Mouse (Mus musculus): ENCODE results near the gene Rhox1. TPM values are rescaled to one million over a fixed set of nuclear protein-coding genes. Genes with fewer than 3 reads are reported as not detected.

The Rhox1 gene
- total RNA-seq, 1 experiment, result 3.0 TPM

DNA sequence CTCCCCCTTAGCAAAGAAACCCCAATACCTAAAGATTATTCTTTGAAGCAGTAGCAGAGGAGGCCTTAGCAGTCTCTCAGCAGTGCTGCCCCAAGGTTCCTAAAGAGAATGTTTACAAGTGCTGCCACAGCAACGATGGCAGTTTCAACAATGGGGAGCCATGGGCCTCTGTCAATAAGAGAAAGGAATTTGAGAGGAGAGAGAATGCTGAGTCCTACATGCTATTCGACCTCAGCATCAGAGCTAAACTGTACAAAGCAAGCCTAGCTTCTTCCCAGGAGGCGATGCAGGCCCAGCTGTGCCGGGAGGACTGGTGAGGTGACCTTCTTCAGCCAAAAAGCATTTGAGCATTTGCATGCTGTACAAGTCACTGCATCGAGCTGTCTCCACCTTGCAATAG is 53.3 kb downstream of the Rhox1 start, which contains the start of gene Akap14:
Gene Akap14, minus strand, starts transcription at position 101 of the 400 bp plus-strand sequence.
- Histone ChIP-seq H3K4me3 (ENCODE audit: insufficient read depth in 1 of 2, low read depth in 1 of 2, low read length in 2 of 2, poor library complexity in 1 of 2, severe bottlenecking in 1 of 2) (no peak within 1 kb of the TSS), H3K27ac (ENCODE audit: insufficient read depth, low read depth, low read length, poor library complexity, severe bottlenecking) (no peak within 1 kb of the TSS), H3K9ac (ENCODE audit: insufficient read depth, low read depth, low read length, poor library complexity, severe bottlenecking) (no peak within 1 kb of the TSS), H3K4me1 (ENCODE audit: control insufficient read depth in 2 of 2, insufficient read depth in 2 of 2, low read length in 2 of 2, poor library complexity in 1 of 2) (no peaks in the 10 kb centered on the region), H3K36me3 (ENCODE audit: control insufficient read depth, insufficient read depth, low read length, poor library complexity, severe bottlenecking) (no peaks in the 10 kb centered on the region), H3K9me3 (ENCODE audit: control insufficient read depth, insufficient read depth, low read depth, low read length) (no peaks in the 10 kb centered on the region)
- in situ Hi-C loops (cut with MboI; ENCODE audit: low sequenced_read_pairs in 2 of 2, unreplicated experiment in 2 of 2), result no loop called here
- DNase-seq (ENCODE audit: low read depth, low spot score), result no peak
- TF ChIP-seq ZNF384 (IDR thresholded peaks at IDR 0.05; ENCODE audit: low read depth, low read length) (no peak), ZC3H11A (IDR thresholded peaks at IDR 0.05; ENCODE audit: borderline replicate concordance, low read depth, low read length) (no peak), MAFK (IDR thresholded peaks at IDR 0.05; ENCODE audit: insufficient read depth, low read depth, low read length) (no peak), CHD2 (IDR thresholded peaks at IDR 0.05; ENCODE audit: low read depth, low read length) (no peak), HCFC1 (IDR thresholded peaks at IDR 0.05; ENCODE audit: borderline replicate concordance, insufficient read depth, low read length) (no peak)

DNA sequence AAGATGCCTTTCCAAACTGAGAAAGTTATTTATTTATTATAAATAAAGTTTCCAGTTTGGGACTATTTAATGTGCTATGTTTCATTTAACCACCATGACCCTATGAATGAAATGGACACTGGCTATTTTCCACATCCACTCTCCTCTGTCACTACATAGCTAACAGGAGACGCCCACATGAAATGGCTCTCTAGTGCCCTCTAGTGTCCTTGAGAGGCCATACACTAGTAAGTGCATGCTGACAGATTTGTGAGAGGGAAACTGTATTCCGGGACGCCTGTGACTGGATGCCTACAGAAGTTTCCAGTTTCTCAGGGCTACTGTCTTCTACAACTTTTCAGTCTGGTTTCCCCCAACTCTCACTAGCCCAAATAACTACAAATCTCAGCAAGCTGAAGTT is 55.0 kb downstream of the Rhox1 start:
- Histone ChIP-seq H3K4me3 (ENCODE audit: insufficient read depth in 1 of 2, low read depth in 1 of 2, low read length in 2 of 2, poor library complexity in 1 of 2, severe bottlenecking in 1 of 2) (no peak overlapping the region), H3K36me3 (ENCODE audit: control insufficient read depth, insufficient read depth, low read length, poor library complexity, severe bottlenecking) (no peaks in the 10 kb centered on the region), H3K9ac (ENCODE audit: insufficient read depth, low read depth, low read length, poor library complexity, severe bottlenecking) (no peak overlapping the region), H3K4me1 (ENCODE audit: control insufficient read depth in 2 of 2, insufficient read depth in 2 of 2, low read length in 2 of 2, poor library complexity in 1 of 2) (peaks cover 0 to 3% of the 10 kb centered on the region in 2 experiments; a peak in 1 of 4 replicates), H3K9me3 (ENCODE audit: control insufficient read depth, insufficient read depth, low read depth, low read length) (no peaks in the 10 kb centered on the region), H3K27ac (ENCODE audit: insufficient read depth, low read depth, low read length, poor library complexity, severe bottlenecking) (no peak overlapping the region)
- in situ Hi-C loops (cut with MboI; ENCODE audit: low sequenced_read_pairs in 2 of 2, unreplicated experiment in 2 of 2), result no loop called here
- no peak for DNase-seq (ENCODE audit: low read depth, low spot score)
- TF ChIP-seq MAFK (IDR thresholded peaks at IDR 0.05; ENCODE audit: insufficient read depth, low read depth, low read length) (no peak), HCFC1 (IDR thresholded peaks at IDR 0.05; ENCODE audit: borderline replicate concordance, insufficient read depth, low read length) (no peak), ZNF384 (IDR thresholded peaks at IDR 0.05; ENCODE audit: low read depth, low read length) (no peak), ZC3H11A (IDR thresholded peaks at IDR 0.05; ENCODE audit: borderline replicate concordance, low read depth, low read length) (no peak), CHD2 (IDR thresholded peaks at IDR 0.05; ENCODE audit: low read depth, low read length) (no peak)

Other genes with a start within 250 kb of the Rhox1 start
- 6.4 TPM in 2 replicates for gene Sept6, start 230.5 kb downstream of the Rhox1 start, total RNA-seq (2012; rRNA removed)
- gene Sowahd, start 173.4 kb downstream of the Rhox1 start, total RNA-seq (2012; rRNA removed), result not detected in 2 replicates
- 1,536 and 1,684 TPM in 2 replicates for gene Rpl39, start 136.9 kb downstream of the Rhox1 start, total RNA-seq (2012; rRNA removed)
- gene Upf3b, start 111.9 kb downstream of the Rhox1 start, total RNA-seq (2012; rRNA removed), result 15.0 and 18.8 TPM in 2 replicates
- gene Nkap, start 95.5 kb downstream of the Rhox1 start, total RNA-seq (2012; rRNA removed), result 8.2 and 10.9 TPM in 2 replicates
- gene Akap14, start 53.4 kb downstream of the Rhox1 start, total RNA-seq (2012; rRNA removed), result not detected in 2 replicates
- gene Ndufa1, start 31.1 kb downstream of the Rhox1 start, total RNA-seq (2012; rRNA removed), result 353 and 389 TPM in 2 replicates
- 5.6 and 6.3 TPM in 2 replicates for gene Rnf113a1, start 31.0 kb downstream of the Rhox1 start, total RNA-seq (2012; rRNA removed)
- 2.3 and 2.9 TPM in 2 replicates for gene Gm9, start 11.2 kb downstream of the Rhox1 start, total RNA-seq (2012; rRNA removed)
- gene Rhox2a, start 22.7 kb upstream of the Rhox1 start, total RNA-seq (2012; rRNA removed), result 1.8 and 7.2 TPM in 2 replicates
- gene Rhox3a, start 27.7 kb upstream of the Rhox1 start, total RNA-seq (2012; rRNA removed), result not detected in 2 replicates
- gene Rhox4a, start 43.1 kb upstream of the Rhox1 start, total RNA-seq (2012; rRNA removed), result not detected in 2 replicates
- not detected in 2 replicates for gene Rhox3a2, start 157.8 kb upstream of the Rhox1 start, total RNA-seq (2012; rRNA removed)
- gene Rhox4a2, start 168.6 kb upstream of the Rhox1 start, total RNA-seq (2012; rRNA removed), result 0.36 TPM in 1 of 2 replicates, not detected in the other
- gene Rhox2b, start 189.8 kb upstream of the Rhox1 start, total RNA-seq (2012; rRNA removed), result 0.69 and 2.1 TPM in 2 replicates
- 0.40 TPM in 1 of 2 replicates, not detected in the other for gene Rhox4b, start 210.2 kb upstream of the Rhox1 start, total RNA-seq (2012; rRNA removed)
- 0.48 and 0.49 TPM in 2 replicates for gene Rhox2c, start 231.4 kb upstream of the Rhox1 start, total RNA-seq (2012; rRNA removed)
- gene Rhox3c, start 236.3 kb upstream of the Rhox1 start, total RNA-seq (2012; rRNA removed), result not detected in 2 replicates

Measured in ES-E14 (cell line).